Mouse (Mus musculus): Measurements from ENCODE around the gene Hivep2. TPM values are rescaled to one million over a fixed set of nuclear protein-coding genes. Genes with fewer than 3 reads are reported as not detected.

Gene Hivep2
- polyA plus RNA-seq, 1 experiment from 2014 or later: 10.7 TPM

GRCm38 (mm10) chr10:14004769-14005517 lies 39.1 kb downstream of the Hivep2 start:
- 42% methylated on average over 4 of the region's 4 CpGs for WGBS
- no peak overlapping the region for H3K27ac ChIP-seq (replicated peaks)
- ATAC-seq (ENCODE audit: low FRiP score, low read depth): peak; percentile 41; the same call in 1 of the 2 replicates

GRCm38 (mm10) chr10:14009721-14010120 lies 43.8 kb downstream of the Hivep2 start:
- WGBS: 80% methylated on average over 2 of the region's 2 CpGs
- no peak for ATAC-seq (ENCODE audit: low FRiP score, low read depth)
- no peak overlapping the region for H3K9ac ChIP-seq

More at GRCm38 (mm10) chr10:14004769-14005517, 39.1 kb downstream of the Hivep2 start:
- Histone ChIP-seq H3K4me3 (no peak overlapping the region), H3K9ac (no peak overlapping the region), H3K4me1 (replicated peaks) (no peaks in the 10 kb centered on the region), H3K36me3 (no peaks in the 10 kb centered on the region), H3K9me3 (no peaks in the 10 kb centered on the region), H3K27me3 (no peaks in the 10 kb centered on the region), H3K4me2 (no peak overlapping the region)

GRCm38 (mm10) chr10:14016287-14016970 lies 50.6 kb downstream of the Hivep2 start:
- WGBS: 49% methylated on average over 13 of the region's 13 CpGs
- no peaks in the 10 kb centered on the region for H3K27me3 ChIP-seq

More at GRCm38 (mm10) chr10:14009721-14010120, 43.8 kb downstream of the Hivep2 start:
- H3K4me3 ChIP-seq: no peak overlapping the region
- no peaks in the 10 kb centered on the region for H3K27me3 ChIP-seq
- no peaks in the 10 kb centered on the region for H3K4me1 ChIP-seq (replicated peaks)
- no peak overlapping the region for H3K27ac ChIP-seq (replicated peaks)
- no peaks in the 10 kb centered on the region for H3K9me3 ChIP-seq
- no peaks in the 10 kb centered on the region for H3K36me3 ChIP-seq
- H3K4me2 ChIP-seq: no peak overlapping the region

GRCm38 (mm10) chr10:14017338-14017737 lies 51.5 kb downstream of the Hivep2 start:
- Histone ChIP-seq H3K4me2 (no peak overlapping the region), H3K4me1 (replicated peaks) (peaks cover 15% of the 10 kb centered on the region), H3K9ac (no peak overlapping the region), H3K27me3 (no peaks in the 10 kb centered on the region), H3K4me3 (no peak overlapping the region), H3K27ac (replicated peaks) (no peak overlapping the region), H3K9me3 (no peaks in the 10 kb centered on the region), H3K36me3 (no peaks in the 10 kb centered on the region)
- ATAC-seq (ENCODE audit: low FRiP score, low read depth): no peak
- 63% methylated on average over 2 of the region's 2 CpGs for WGBS

More at GRCm38 (mm10) chr10:14016287-14016970, 50.6 kb downstream of the Hivep2 start:
- no peaks in the 10 kb centered on the region for H3K36me3 ChIP-seq
- no peak overlapping the region for H3K4me2 ChIP-seq
- no peak for ATAC-seq (ENCODE audit: low FRiP score, low read depth)
- peaks cover 15% of the 10 kb centered on the region for H3K4me1 ChIP-seq (replicated peaks)
- H3K4me3 ChIP-seq: no peak overlapping the region
- H3K9me3 ChIP-seq: no peaks in the 10 kb centered on the region
- H3K9ac ChIP-seq: no peak overlapping the region
- H3K27ac ChIP-seq (replicated peaks): no peak overlapping the region

GRCm38 (mm10) chr10:14017822-14018364 lies 52.0 kb downstream of the Hivep2 start:
- peak overlapping the region; percentile 52 for H3K4me2 ChIP-seq
- H3K27ac ChIP-seq (replicated peaks): peak overlapping the region; percentile 11
- no peaks in the 10 kb centered on the region for H3K9me3 ChIP-seq
- WGBS: 3% methylated on average over 12 of the region's 12 CpGs
- no peaks in the 10 kb centered on the region for H3K27me3 ChIP-seq
- H3K4me3 ChIP-seq: peak overlapping the region; percentile 26
- H3K36me3 ChIP-seq: no peaks in the 10 kb centered on the region
- peaks cover 15% of the 10 kb centered on the region for H3K4me1 ChIP-seq (replicated peaks)
- H3K9ac ChIP-seq: peak overlapping the region; percentile 11; the same call in 1 of the 2 replicates
- peak; percentile 62; the same call in 1 of the 2 replicates for ATAC-seq (ENCODE audit: low FRiP score, low read depth)

- Histone ChIP-seq H3K9ac (no peak overlapping the region), H3K4me3 (no peak overlapping the region), H3K36me3 (no peaks in the 10 kb centered on the region), H3K27ac (replicated peaks) (no peak overlapping the region), H3K9me3 (no peaks in the 10 kb centered on the region), H3K4me1 (replicated peaks) (peaks cover 15% of the 10 kb centered on the region), H3K27me3 (no peaks in the 10 kb centered on the region), H3K4me2 (peak overlapping the region; percentile 52)
- ATAC-seq (ENCODE audit: low FRiP score, low read depth): no peak
- WGBS: 39% methylated on average over 7 of the region's 7 CpGs
Measured at GRCm38 (mm10) chr10:14018672-14019071, 52.8 kb downstream of the Hivep2 start.

GRCm38 (mm10) chr10:14019198-14019597 lies 53.3 kb downstream of the Hivep2 start:
- Histone ChIP-seq H3K4me3 (no peak overlapping the region), H3K27me3 (no peaks in the 10 kb centered on the region), H3K9me3 (no peaks in the 10 kb centered on the region), H3K9ac (no peak overlapping the region), H3K4me2 (no peak overlapping the region), H3K36me3 (no peaks in the 10 kb centered on the region), H3K4me1 (replicated peaks) (peaks cover 15% of the 10 kb centered on the region), H3K27ac (replicated peaks) (no peak overlapping the region)
- ATAC-seq (ENCODE audit: low FRiP score, low read depth): no peak
- 62% methylated on average over 3 of the region's 3 CpGs for WGBS

- H3K27me3 ChIP-seq: no peaks in the 10 kb centered on the region
- 46% methylated on average over 7 of the region's 7 CpGs for WGBS
- H3K27ac ChIP-seq (replicated peaks): no peak overlapping the region
- no peak overlapping the region for H3K9ac ChIP-seq
- ATAC-seq (ENCODE audit: low FRiP score, low read depth): no peak
- H3K9me3 ChIP-seq: no peaks in the 10 kb centered on the region
- H3K4me1 ChIP-seq (replicated peaks): peaks cover 15% of the 10 kb centered on the region
- H3K36me3 ChIP-seq: no peaks in the 10 kb centered on the region
- no peak overlapping the region for H3K4me2 ChIP-seq
- H3K4me3 ChIP-seq: no peak overlapping the region
Measured at GRCm38 (mm10) chr10:14020253-14020652, 54.4 kb downstream of the Hivep2 start.

- 0 out of 2 replicates have a peak, but pooled peaks cover 4% of the 10 kb centered on the region for H3K4me1 ChIP-seq (replicated peaks)
- no peak for ATAC-seq (ENCODE audit: low FRiP score, low read depth)
- no peaks in the 10 kb centered on the region for H3K36me3 ChIP-seq
- H3K9ac ChIP-seq: no peak overlapping the region
- no peak overlapping the region for H3K4me3 ChIP-seq
- H3K9me3 ChIP-seq: no peaks in the 10 kb centered on the region
- H3K27ac ChIP-seq (replicated peaks): no peak overlapping the region
- WGBS: 82% methylated on average over 7 of the region's 7 CpGs
- no peaks in the 10 kb centered on the region for H3K27me3 ChIP-seq
- H3K4me2 ChIP-seq: no peak overlapping the region
Measured at GRCm38 (mm10) chr10:14024971-14025370, 59.1 kb downstream of the Hivep2 start.

- H3K4me1 ChIP-seq (replicated peaks): no peaks in the 10 kb centered on the region
- H3K9me3 ChIP-seq: no peaks in the 10 kb centered on the region
- H3K36me3 ChIP-seq: no peaks in the 10 kb centered on the region
- no peak overlapping the region for H3K9ac ChIP-seq
- 83% methylated on average over 1 of the region's 1 CpGs for WGBS
- H3K4me3 ChIP-seq: no peak overlapping the region
- ATAC-seq (ENCODE audit: low FRiP score, low read depth): no peak
- H3K27me3 ChIP-seq: no peaks in the 10 kb centered on the region
- H3K27ac ChIP-seq (replicated peaks): no peak overlapping the region
- no peak overlapping the region for H3K4me2 ChIP-seq
Measured at GRCm38 (mm10) chr10:14027751-14028150, 61.9 kb downstream of the Hivep2 start.

- no peaks in the 10 kb centered on the region for H3K36me3 ChIP-seq
- H3K4me1 ChIP-seq (replicated peaks): no peaks in the 10 kb centered on the region
- H3K27ac ChIP-seq (replicated peaks): no peak overlapping the region
- no peak overlapping the region for H3K4me3 ChIP-seq
- H3K9me3 ChIP-seq: no peaks in the 10 kb centered on the region
- H3K9ac ChIP-seq: no peak overlapping the region
- no peak for ATAC-seq (ENCODE audit: low FRiP score, low read depth)
- no peak overlapping the region for H3K4me2 ChIP-seq
- 83% methylated on average over 7 of the region's 7 CpGs for WGBS
- H3K27me3 ChIP-seq: no peaks in the 10 kb centered on the region
Measured at GRCm38 (mm10) chr10:14028956-14029355, 63.1 kb downstream of the Hivep2 start.

- H3K36me3 ChIP-seq: no peaks in the 10 kb centered on the region
- H3K4me1 ChIP-seq (replicated peaks): no peaks in the 10 kb centered on the region
- no peak overlapping the region for H3K4me2 ChIP-seq
- no peak for ATAC-seq (ENCODE audit: low FRiP score, low read depth)
- no peak overlapping the region for H3K27ac ChIP-seq (replicated peaks)
- H3K9me3 ChIP-seq: no peaks in the 10 kb centered on the region
- H3K27me3 ChIP-seq: no peaks in the 10 kb centered on the region
- H3K9ac ChIP-seq: no peak overlapping the region
- 92% methylated on average over 14 of the region's 14 CpGs for WGBS
- H3K4me3 ChIP-seq: no peak overlapping the region
Measured at GRCm38 (mm10) chr10:14030458-14031035, 64.7 kb downstream of the Hivep2 start.

Data from hindbrain, embryonic 15.5 days (tissue).